Mouse (Mus musculus) CH12.LX (cell line): ENCODE results near the gene Myh8. TPM values are rescaled to one million over a fixed set of nuclear protein-coding genes. Genes with fewer than 3 reads are reported as not detected.
A peak's percentile ranks its signal among the peaks of the same experiment; 100 is the strongest.

Experiments used
- DNase-seq: peaks from one replicate; pipeline ENCODE4 v3.0.0-alpha.2; 2013; ENCODE audit errors: extremely low read depth
- H3K27ac ChIP-seq: 2 replicates; pipeline ENCODE4 v1.5.1; 2012; ENCODE audit warnings: low read depth, mild to moderate bottlenecking, control low read depth, moderate library complexity; ENCODE audit not compliant: insufficient read depth
- H3K27me3 ChIP-seq: replicated peaks from 2 replicates; pipeline ENCODE3; 2012; ENCODE audit warnings: inconsistent platforms
- H3K36me3 ChIP-seq, 2 experiments: replicated peaks in 1 of 2; 2 replicates each; pipeline versions ENCODE3 to v1.6.1; 2012; ENCODE audit warnings: inconsistent platforms in 1 of 2, low read length in 1 of 2, mild to moderate bottlenecking in 1 of 2, mixed read lengths in 1 of 2, moderate library complexity in 1 of 2; ENCODE audit not compliant: control insufficient read depth in 1 of 2, insufficient read depth in 1 of 2
- H3K4me1 ChIP-seq, 2 experiments: 2 replicates each; pipeline ENCODE4 v1.6.1; 2012; ENCODE audit warnings: inconsistent platforms in 1 of 2, moderate library complexity in 1 of 2; ENCODE audit not compliant: insufficient read depth in 2 of 2, control insufficient read depth in 1 of 2
- H3K4me2 ChIP-seq: 2 replicates; pipeline ENCODE4 v1.6.1; 2012; ENCODE audit warnings: low read depth, mild to moderate bottlenecking, control low read depth; ENCODE audit not compliant: poor library complexity, insufficient read depth, severe bottlenecking
- H3K4me3 ChIP-seq, 3 experiments: fragments of 150-350 bp in 1 of 3; sonication (generic) in 1 of 3; replicated peaks in 1 of 3; 2 replicates each; pipeline versions ENCODE3 to v1.5.1; 2011 to 2012; ENCODE audit warnings: low read depth in 2 of 3, low read length in 2 of 3, mild to moderate bottlenecking in 2 of 3, moderate library complexity in 2 of 3, control low read depth in 1 of 3, improper control_type of control experiment in 1 of 3, inconsistent platforms in 1 of 3, mixed read lengths in 1 of 3; ENCODE audit not compliant: poor library complexity in 1 of 3
- H3K79me2 ChIP-seq: replicated peaks from 2 replicates; pipeline ENCODE4 v1.6.1; 2012; ENCODE audit warnings: mild to moderate bottlenecking, moderate library complexity; ENCODE audit not compliant: control insufficient read depth, poor library complexity, insufficient read depth, severe bottlenecking; ENCODE audit errors: extremely low read depth
- H3K9ac ChIP-seq: 2 replicates; pipeline ENCODE4 v1.6.1; 2012; ENCODE audit warnings: low read depth, mild to moderate bottlenecking, control low read depth, moderate library complexity; ENCODE audit not compliant: insufficient read depth
- H3K9me3 ChIP-seq: replicated peaks from 2 replicates; pipeline ENCODE3; 2012; ENCODE audit warnings: low read length, inconsistent platforms, mixed read lengths
- BHLHE40 ChIP-seq: IDR thresholded peaks from 2 replicates; pipeline ENCODE4 v1.6.1; 2011; ENCODE audit warnings: mild to moderate bottlenecking, low read depth, low read length, improper control_type of control experiment
- CHD1 ChIP-seq: IDR thresholded peaks from 2 replicates; pipeline ENCODE4 v1.6.1; 2012; ENCODE audit warnings: low read depth, low read length, improper control_type of control experiment, inconsistent platforms
- CHD2 ChIP-seq: IDR thresholded peaks from 2 replicates; pipeline ENCODE4 v1.6.1; 2011; ENCODE audit warnings: low read length, improper control_type of control experiment
- ELF1 ChIP-seq: IDR thresholded peaks from 2 replicates; pipeline ENCODE4 v1.6.1; 2014; ENCODE audit warnings: low read depth, mild to moderate bottlenecking, inconsistent platforms, low read length, improper control_type of control experiment
- EP300 ChIP-seq: IDR thresholded peaks from 2 replicates; pipeline ENCODE4 v1.6.1; 2011; ENCODE audit warnings: low read length, improper control_type of control experiment
- ETS1 ChIP-seq: conservative IDR thresholded peaks from 2 replicates; pipeline ENCODE4 v1.6.1; 2012; ENCODE audit warnings: low read depth, mild to moderate bottlenecking, inconsistent platforms, low read length, improper control_type of control experiment, moderate library complexity
- IRF4 ChIP-seq: IDR thresholded peaks from 2 replicates; pipeline ENCODE4 v1.6.1; 2014; ENCODE audit warnings: low read depth, mild to moderate bottlenecking, inconsistent platforms, low read length, improper control_type of control experiment
- JUN ChIP-seq: IDR thresholded peaks from 2 replicates; pipeline ENCODE4 v1.6.1; 2011; ENCODE audit warnings: low read depth, mild to moderate bottlenecking, low read length, improper control_type of control experiment, moderate library complexity; ENCODE audit not compliant: insufficient read depth
- KAT2A ChIP-seq: IDR thresholded peaks from 2 replicates; pipeline ENCODE4 v1.6.1; 2012; ENCODE audit warnings: low read length, improper control_type of control experiment, inconsistent platforms; ENCODE audit not compliant: insufficient replicate concordance
- MAFK ChIP-seq: IDR thresholded peaks from 2 replicates; pipeline ENCODE4 v1.6.1; 2011; ENCODE audit warnings: low read length, improper control_type of control experiment; ENCODE audit not compliant: insufficient replicate concordance
- MAX ChIP-seq: IDR thresholded peaks from 2 replicates; pipeline ENCODE4 v1.6.1; 2011; ENCODE audit warnings: low read length, improper control_type of control experiment
- MAZ ChIP-seq: IDR thresholded peaks from 2 replicates; pipeline ENCODE4 v1.6.1; 2012; ENCODE audit warnings: low read depth, mild to moderate bottlenecking, inconsistent platforms, low read length, improper control_type of control experiment, moderate library complexity
- MEF2A ChIP-seq: IDR thresholded peaks from 2 replicates; pipeline ENCODE4 v1.6.1; 2014; ENCODE audit warnings: low read depth, mild to moderate bottlenecking, inconsistent platforms, low read length, improper control_type of control experiment, borderline replicate concordance
- MXI1 ChIP-seq: IDR thresholded peaks from 2 replicates; pipeline ENCODE4 v1.6.1; 2011; ENCODE audit warnings: mild to moderate bottlenecking, low read depth, low read length, improper control_type of control experiment
- MYC ChIP-seq: IDR thresholded peaks from 2 replicates; pipeline ENCODE4 v1.6.1; 2011; ENCODE audit warnings: low read depth, mild to moderate bottlenecking, improper control_type of control experiment, low read length
- NELFE ChIP-seq: IDR thresholded peaks from 2 replicates; pipeline ENCODE4 v1.6.1; 2011; ENCODE audit warnings: low read depth, low read length, improper control_type of control experiment
- PAX5 ChIP-seq: IDR thresholded peaks from 2 replicates; pipeline ENCODE4 v1.6.1; 2012; ENCODE audit warnings: low read length, inconsistent platforms, mixed read lengths
- POLR2A ChIP-seq: IDR thresholded peaks from 2 replicates; pipeline ENCODE4 v1.6.1; 2011; ENCODE audit warnings: low read depth, mild to moderate bottlenecking, improper control_type of control experiment, low read length
- RAD21 ChIP-seq: IDR thresholded peaks from 2 replicates; pipeline ENCODE4 v1.6.1; 2011; ENCODE audit warnings: low read depth, mild to moderate bottlenecking, low read length, improper control_type of control experiment, moderate library complexity
- RCOR1 ChIP-seq: conservative IDR thresholded peaks from 2 replicates; pipeline ENCODE4 v1.6.1; 2012; ENCODE audit warnings: low read depth, mild to moderate bottlenecking, inconsistent platforms, low read length, improper control_type of control experiment
- SIN3A ChIP-seq: IDR thresholded peaks from 2 replicates; pipeline ENCODE4 v1.6.1; 2012; ENCODE audit warnings: low read length, improper control_type of control experiment, inconsistent platforms
- SMC3 ChIP-seq: IDR thresholded peaks from 2 replicates; pipeline ENCODE4 v1.6.1; 2011; ENCODE audit warnings: low read depth, low read length, improper control_type of control experiment
- TCF12 ChIP-seq: IDR thresholded peaks from 2 replicates; pipeline ENCODE4 v1.6.1; 2014; ENCODE audit warnings: low read depth, mild to moderate bottlenecking, inconsistent platforms, low read length, improper control_type of control experiment
- USF1 ChIP-seq: IDR thresholded peaks from 2 replicates; pipeline ENCODE4 v1.6.1; 2014; ENCODE audit warnings: low read depth, mild to moderate bottlenecking, inconsistent platforms, low read length, improper control_type of control experiment
- USF2 ChIP-seq: conservative IDR thresholded peaks from 2 replicates; pipeline ENCODE4 v1.6.1; 2011; ENCODE audit warnings: low read depth, low read length, improper control_type of control experiment
- ZC3H11A ChIP-seq: IDR thresholded peaks from 2 replicates; pipeline ENCODE4 v1.6.1; 2012; ENCODE audit warnings: low read depth, mild to moderate bottlenecking, inconsistent platforms, low read length, improper control_type of control experiment
- ZMIZ1 ChIP-seq: IDR thresholded peaks from 2 replicates; pipeline ENCODE4 v1.6.1; 2012; ENCODE audit warnings: low read depth, mild to moderate bottlenecking, inconsistent platforms, low read length, improper control_type of control experiment
- ZNF384 ChIP-seq: IDR thresholded peaks from 2 replicates; pipeline ENCODE4 v1.6.1; 2012; ENCODE audit warnings: low read depth, low read length, improper control_type of control experiment, inconsistent platforms
- dilution Hi-C: fragments of 300-500 bp; cut with MboI; formaldehyde crosslinking; loops from 2 replicates; pipeline ENCODE4 v1.14.3; 2020; ENCODE audit warnings: low sequenced_read_pairs; ENCODE audit not compliant: extremely low pct_unique_long_range_greater_than_20kb, extremely low pct_ligation_motif_present
- in situ Hi-C: fragments of 300-500 bp; cut with MboI; formaldehyde crosslinking; loops from 3 replicates; pipeline ENCODE4 v1.14.3; 2019; ENCODE audit warnings: low sequenced_read_pairs, low pct_ligation_motif_present, low pct_unique_long_range_greater_than_20kb, mixed read lengths
- polyA plus RNA-seq: library from polyadenylated mRNA; unstranded; fragments of >175 nt; gene quantifications from 2 replicates; pipeline ENCODE4 v1.2.1, GENCODE M21; 2012; ENCODE audit warnings: low read depth; ENCODE audit not compliant: insufficient read length
- total RNA-seq, 2 experiments: library from RNA; depleted of rRNA; stranded (reverse); fragments of 300-350 nt in 1 of 2; fragments of >200 nt in 1 of 2; gene quantifications; 2 replicates each; pipeline ENCODE4 v1.2.3; 2012 to 2014

Gene Myh8
- total and polyA plus RNA-seq, 3 experiments = 0.04 TPM; not detected in 2

DNA sequence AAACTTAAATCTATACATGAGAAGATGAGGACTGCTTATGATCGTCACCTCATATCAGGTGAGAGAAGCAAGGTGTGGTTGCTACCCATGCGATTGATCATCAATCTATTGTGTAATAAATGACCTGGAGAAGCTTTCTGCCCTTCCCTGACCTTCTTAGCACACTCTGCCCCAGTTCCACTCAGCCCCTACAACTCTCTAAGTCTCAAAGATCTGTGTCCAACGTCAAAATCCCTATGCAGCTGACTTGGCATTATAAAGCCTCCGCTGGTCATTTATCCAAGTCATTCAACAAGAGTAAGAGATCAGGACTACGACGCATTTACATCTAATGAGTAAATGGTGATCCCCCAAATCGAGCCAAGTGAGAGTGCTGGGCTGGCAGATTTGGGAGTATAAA is 44.4 kb downstream of the Myh8 start, which contains the start of gene Myh13:
TSS of gene Myh13 (plus strand) at position 301 of the 400 bp plus-strand sequence.
- Histone ChIP-seq H3K4me3 (no peak within 1 kb of the TSS), H3K4me1 (peaks cover 9 to 25% of the 10 kb centered on the region in 2 experiments), H3K27ac (no peak within 1 kb of the TSS), H3K79me2 (no peaks in the 10 kb centered on the region), H3K27me3 (peaks cover 3% of the 10 kb centered on the region), H3K36me3 (no peaks in the 10 kb centered on the region), H3K9ac (peak within 1 kb of the TSS; percentile 36), H3K4me2 (peak within 1 kb of the TSS; percentile 86), H3K9me3 (no peaks in the 10 kb centered on the region)
- no peak for TF ChIP-seq USF1
- no peak for TF ChIP-seq PAX5
- TF ChIP-seq ZNF384 = no peak
- TF ChIP-seq MAZ = no peak
- TF ChIP-seq SIN3A = no peak
- TF ChIP-seq ZC3H11A = no peak
- TF ChIP-seq MYC = no peak
- no peak for TF ChIP-seq NELFE
- DNase-seq = no peak
- dilution Hi-C loops (no loop called here), in situ Hi-C loops (no loop called here)

DNA sequence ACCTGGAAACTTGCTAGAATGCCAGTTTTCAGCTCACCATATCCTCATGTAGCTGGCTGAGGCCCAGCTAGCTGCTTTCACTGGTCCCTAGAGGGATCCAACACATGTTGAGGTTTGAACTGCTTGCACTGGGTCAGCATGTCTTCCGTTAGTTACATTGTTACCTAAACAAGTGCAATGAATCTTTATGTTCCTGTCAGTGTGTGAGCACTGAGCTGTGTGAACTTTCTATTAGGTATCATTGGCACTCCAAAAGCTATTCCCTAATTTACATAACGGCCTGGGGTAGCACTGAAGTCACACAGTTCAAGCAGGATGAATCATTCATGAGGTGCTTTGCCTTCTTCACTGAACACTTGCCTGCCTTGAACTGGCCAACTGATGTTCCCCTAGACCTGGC is 49.6 kb downstream of the Myh8 start:
- in situ Hi-C loops (loop anchor here (25.0 kb wide), 1 partner anchor 414 kb away; the partner anchor contains the start of gene Pirt), dilution Hi-C loops (no loop called here)
- Histone ChIP-seq H3K9me3 (no peaks in the 10 kb centered on the region), H3K36me3 (no peaks in the 10 kb centered on the region), H3K27ac (no peak overlapping the region), H3K4me3 (no peak overlapping the region), H3K4me2 (no peak overlapping the region), H3K27me3 (peaks cover 3% of the 10 kb centered on the region), H3K9ac (no peak overlapping the region), H3K4me1 (peaks cover 19 to 40% of the 10 kb centered on the region in 2 experiments), H3K79me2 (no peaks in the 10 kb centered on the region)
- peak; percentile 72 for DNase-seq
- TF ChIP-seq USF2 (no peak), EP300 (peak; percentile 49), TCF12 (peak; percentile 24; the same call in 1 of the 2 replicates), ZNF384 (no peak), ZC3H11A (no peak), CHD1 (no peak), MAX (no peak), RAD21 (no peak), IRF4 (peak; percentile 40), POLR2A (no peak), JUN (peak; percentile 32; the same call in 1 of the 2 replicates), KAT2A (0 out of 2 replicates have a peak, but pooled peaks have one; percentile 28), ELF1 (0 out of 2 replicates have a peak, but pooled peaks have one; percentile 6), MAZ (no peak), CHD2 (no peak), MEF2A (peak; percentile 59), MAFK (peak; percentile 65; the same call in 1 of the 2 replicates), MXI1 (peak; percentile 64; the same call in 1 of the 2 replicates), PAX5 (no peak), BHLHE40 (peak; percentile 62), SMC3 (no peak), RCOR1 (no peak), ZMIZ1 (no peak), USF1 (no peak), MYC (peak; percentile 45; the same call in 1 of the 2 replicates), ETS1 (peak; percentile 63)
